Mouse (Mus musculus) intestine, embryonic 16.5 days (tissue): ENCODE measurements around the gene Cdhr3. TPM values are rescaled to one million over a fixed set of nuclear protein-coding genes. Genes with fewer than 3 reads are reported as not detected.
A peak's percentile ranks its signal among the peaks of the same experiment; 100 is the strongest.

ENCODE experiments used
- ATAC-seq: fragments of 200-750 bp; cut with Nextera tagmentation; 2 replicates; pipeline ENCODE4 v1.8.0; 2017; ENCODE audit warnings: moderate TSS enrichment, moderate library complexity
- H3K27ac ChIP-seq: fragments of 300-500 bp; sonication (generic); 2 replicates; pipeline ENCODE4 v1.5.1; 2014; ENCODE audit warnings: mild to moderate bottlenecking, low read length
- H3K27me3 ChIP-seq: fragments of 300-500 bp; sonication (generic); replicated peaks from 2 replicates; pipeline ENCODE4 v1.6.1; 2014; ENCODE audit warnings: low read length, control low read depth, mixed read lengths; ENCODE audit not compliant: control insufficient read depth, insufficient read depth
- H3K36me3 ChIP-seq: fragments of 300-500 bp; sonication (generic); 2 replicates; pipeline ENCODE4 v1.6.1; 2014; ENCODE audit warnings: low read length, control low read depth; ENCODE audit not compliant: control insufficient read depth, insufficient read depth
- H3K4me1 ChIP-seq: fragments of 300-500 bp; sonication (generic); 2 replicates; pipeline ENCODE4 v1.6.1; 2014; ENCODE audit warnings: low read length, control low read depth, mixed read lengths; ENCODE audit not compliant: control insufficient read depth, insufficient read depth
- H3K4me2 ChIP-seq: fragments of 300-500 bp; sonication (generic); 2 replicates; pipeline ENCODE4 v1.6.1; 2014; ENCODE audit warnings: low read depth, low read length, control low read depth
- H3K4me3 ChIP-seq: fragments of 300-500 bp; sonication (generic); 2 replicates; pipeline ENCODE4 v1.5.1; 2014; ENCODE audit warnings: mild to moderate bottlenecking, low read length
- H3K9ac ChIP-seq: fragments of 300-500 bp; sonication (generic); 2 replicates; pipeline ENCODE4 v1.6.1; 2014; ENCODE audit warnings: low read depth, low read length
- H3K9me3 ChIP-seq: fragments of 300-500 bp; sonication (generic); 2 replicates; pipeline ENCODE4 v1.6.1; 2016; ENCODE audit warnings: low read length, control low read depth; ENCODE audit not compliant: control insufficient read depth
- WGBS: fragments of 180-500 bp; shearing (Covaris S2); extraction: QIAGEN DNeasy Blood & Tissue Kit; methylation state at CpG from one replicate; pipeline ENCODE4 v1.1.7; 2014; 5-methylcytosine and 5-hydroxymethylcytosine counted together
- polyA plus RNA-seq: library from polyadenylated mRNA; unstranded; fragments of >200 nt; fragmentation: Nextera tagmentation; extraction: Ambion mirVana; gene quantifications from 2 replicates; pipeline ENCODE4 v1.2.1, GENCODE M21; 2015

The Cdhr3 gene
- polyA plus RNA-seq, 1 experiment from 2014 or later = 0.04 TPM

- Histone ChIP-seq H3K27ac (no peak overlapping the region), H3K4me2 (peak overlapping the region; percentile 32), H3K36me3 (no peaks in the 10 kb centered on the region), H3K9ac (0 out of 2 replicates have a peak overlapping the region, but pooled peaks have one; percentile 1), H3K4me3 (peak overlapping the region; percentile 22), H3K4me1 (no peaks in the 10 kb centered on the region), H3K27me3 (no peaks in the 10 kb centered on the region), H3K9me3 (no peaks in the 10 kb centered on the region)
- 37% methylated on average over 15 of the region's 15 CpGs for WGBS
- ATAC-seq = peak; percentile 55; the same call in 1 of the 2 replicates
These were observed 26.1 kb upstream of the Cdhr3 start for GRCm38 (mm10) chr12:33118624-33119301.

DNA sequence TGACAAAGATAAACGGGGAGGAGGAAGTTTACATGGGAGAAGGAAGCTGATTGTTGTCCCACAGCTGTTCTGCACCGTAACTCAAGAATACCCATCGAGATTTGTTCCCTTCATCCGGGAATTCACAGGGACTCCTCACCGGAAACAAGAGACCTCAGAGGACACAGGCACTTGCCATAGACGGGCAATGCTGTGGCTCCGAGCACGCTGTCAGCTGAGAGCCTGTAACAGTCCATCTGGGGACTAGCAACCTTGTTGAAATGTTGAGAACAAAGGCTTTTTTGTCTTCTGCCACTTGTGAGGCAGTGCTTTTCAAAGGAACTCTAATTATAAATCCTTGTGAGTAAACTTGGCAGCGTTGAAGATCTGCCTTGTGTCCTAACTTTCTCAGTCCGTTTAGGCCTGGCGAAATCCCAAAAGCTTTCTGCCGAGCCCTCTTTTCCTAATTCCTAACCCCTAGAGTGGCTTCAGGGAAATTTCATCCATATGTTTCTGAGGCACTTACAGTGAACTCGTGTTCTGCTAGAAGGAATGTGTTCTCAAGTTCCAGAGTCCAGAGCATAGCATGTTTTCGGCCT, 18.3 kb upstream of the Cdhr3 start:
- H3K4me2 ChIP-seq = no peak overlapping the region
- peaks cover 10% of the 10 kb centered on the region for H3K4me1 ChIP-seq
- no peak overlapping the region for H3K9ac ChIP-seq
- no peaks in the 10 kb centered on the region for H3K27me3 ChIP-seq
- H3K9me3 ChIP-seq = no peaks in the 10 kb centered on the region
- 32% methylated on average over 14 of the region's 14 CpGs for WGBS
- H3K27ac ChIP-seq = peak overlapping the region; percentile 75
- H3K4me3 ChIP-seq = no peak overlapping the region
- ATAC-seq = peak; percentile 67
- H3K36me3 ChIP-seq = no peaks in the 10 kb centered on the region

DNA sequence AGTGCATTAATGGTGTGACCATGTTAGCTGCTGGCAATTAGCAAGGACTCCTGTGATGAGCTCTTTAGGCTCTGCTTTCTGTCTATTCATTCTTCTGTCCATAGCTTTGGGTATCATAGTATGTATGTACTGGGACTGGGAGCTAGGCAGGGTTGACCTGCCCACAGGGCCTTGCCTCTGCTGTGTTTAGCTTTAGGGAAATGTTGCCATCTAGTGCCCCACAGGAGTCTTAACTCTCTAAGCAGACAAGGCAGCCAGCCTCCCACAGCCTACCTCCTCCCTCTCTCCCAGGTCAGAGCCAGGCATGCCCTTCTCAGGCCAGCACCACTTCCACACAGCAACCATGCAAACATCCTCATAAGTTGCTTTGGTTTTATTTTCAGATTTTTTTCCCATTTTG, 16.9 kb upstream of the Cdhr3 start:
- Histone ChIP-seq H3K9ac (no peak overlapping the region), H3K4me1 (peaks cover 10% of the 10 kb centered on the region), H3K4me3 (no peak overlapping the region), H3K4me2 (no peak overlapping the region), H3K9me3 (no peaks in the 10 kb centered on the region), H3K36me3 (no peaks in the 10 kb centered on the region), H3K27me3 (no peaks in the 10 kb centered on the region), H3K27ac (no peak overlapping the region)
- ATAC-seq = peak; percentile 61

DNA sequence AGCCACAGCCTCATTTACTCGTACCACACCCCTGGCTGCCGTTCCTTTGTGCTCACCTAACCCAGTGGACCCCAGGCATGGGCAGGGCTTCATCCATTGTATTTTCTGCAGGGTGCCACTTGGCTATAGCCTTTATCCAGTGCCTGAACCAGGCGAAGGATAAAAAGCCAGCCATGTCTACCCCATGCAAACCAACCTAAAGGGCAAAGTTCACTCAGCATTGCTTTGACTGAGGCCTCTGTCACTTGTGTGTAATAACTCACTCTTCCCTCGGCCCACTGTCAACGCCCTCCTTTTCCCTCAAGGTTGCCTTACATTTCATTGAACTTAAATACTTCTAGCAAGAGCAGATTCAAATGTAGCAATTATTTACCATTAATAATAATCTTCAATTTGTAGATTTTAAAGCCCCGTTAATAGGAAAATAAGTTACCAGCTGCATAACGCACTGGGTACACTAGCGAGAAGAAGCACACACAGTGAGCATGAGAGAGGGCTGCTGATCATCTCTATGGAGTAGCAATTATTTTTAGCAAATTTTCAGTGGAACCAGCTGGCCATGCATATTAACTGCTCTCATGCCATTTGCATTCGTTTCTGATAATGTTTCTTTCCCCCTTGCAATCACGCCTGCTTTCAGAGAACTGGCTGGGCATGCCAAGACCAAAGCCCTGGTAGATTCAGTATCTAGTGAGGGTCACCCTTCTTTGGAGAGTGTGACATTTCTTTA, 13.9 kb upstream of the Cdhr3 start:
- Histone ChIP-seq H3K4me2 (no peak overlapping the region), H3K27me3 (no peaks in the 10 kb centered on the region), H3K9ac (no peak overlapping the region), H3K4me1 (peaks cover 10% of the 10 kb centered on the region; the same call in 1 of the 2 replicates), H3K36me3 (no peaks in the 10 kb centered on the region), H3K9me3 (no peaks in the 10 kb centered on the region), H3K27ac (no peak overlapping the region), H3K4me3 (no peak overlapping the region)
- peak; percentile 57 for ATAC-seq
- WGBS = 75% methylated on average over 10 of the region's 10 CpGs

- Histone ChIP-seq H3K4me2 (no peak overlapping the region), H3K36me3 (no peaks in the 10 kb centered on the region), H3K4me1 (peaks cover 10% of the 10 kb centered on the region; the same call in 1 of the 2 replicates), H3K9ac (no peak overlapping the region), H3K27ac (no peak overlapping the region), H3K4me3 (no peak overlapping the region), H3K9me3 (no peaks in the 10 kb centered on the region), H3K27me3 (no peaks in the 10 kb centered on the region)
- ATAC-seq = no peak
- WGBS = 66% methylated on average over 4 of the region's 4 CpGs
These were observed 13.0 kb upstream of the Cdhr3 start for GRCm38 (mm10) chr12:33105724-33106123.

DNA sequence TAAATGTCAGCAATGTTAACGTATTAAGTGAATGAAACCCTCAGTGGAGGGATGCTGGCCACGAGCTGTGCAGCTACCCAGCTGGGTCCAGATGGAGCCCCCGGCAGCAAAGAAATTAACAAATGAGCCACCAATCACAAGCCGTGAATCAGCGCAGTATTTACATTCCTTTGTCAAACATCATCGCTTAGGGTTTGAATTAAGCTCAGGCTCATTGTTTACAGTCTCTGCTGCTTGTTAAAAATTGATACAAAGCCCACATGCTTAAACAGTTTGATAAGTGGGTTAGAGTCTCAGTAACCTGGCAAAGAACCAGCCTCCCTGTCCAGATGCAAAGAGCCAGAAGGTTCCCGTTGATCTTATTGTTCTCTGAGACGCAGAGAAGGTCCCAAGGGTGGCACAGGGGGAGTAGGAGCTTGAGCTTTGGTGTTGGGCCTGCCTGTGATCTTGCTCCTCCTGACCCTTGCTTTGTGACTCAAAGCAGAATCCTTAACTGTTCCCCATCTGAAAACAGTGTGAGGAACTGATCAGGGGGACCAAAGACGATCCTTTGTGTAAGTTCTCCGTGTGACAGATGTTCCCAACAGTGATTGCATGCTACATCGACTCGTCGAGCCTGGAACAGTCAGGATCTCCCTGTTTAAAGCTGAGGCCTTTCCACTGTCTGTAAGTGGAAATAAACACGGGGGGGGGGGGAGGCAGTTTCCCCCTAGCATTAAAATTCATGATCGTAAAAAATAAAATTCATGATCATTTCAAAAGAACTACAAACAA, 9.9 kb upstream of the Cdhr3 start:
- H3K9ac ChIP-seq = no peak overlapping the region
- WGBS = 25% methylated on average over 15 of the region's 15 CpGs
- no peaks in the 10 kb centered on the region for H3K36me3 ChIP-seq
- no peaks in the 10 kb centered on the region for H3K27me3 ChIP-seq
- 0 out of 2 replicates have a peak, but pooled peaks cover 7% of the 10 kb centered on the region for H3K4me1 ChIP-seq
- no peak overlapping the region for H3K4me2 ChIP-seq
- H3K4me3 ChIP-seq = no peak overlapping the region
- peak overlapping the region; percentile 65 for H3K27ac ChIP-seq
- H3K9me3 ChIP-seq = no peaks in the 10 kb centered on the region
- peak; percentile 81 for ATAC-seq

DNA sequence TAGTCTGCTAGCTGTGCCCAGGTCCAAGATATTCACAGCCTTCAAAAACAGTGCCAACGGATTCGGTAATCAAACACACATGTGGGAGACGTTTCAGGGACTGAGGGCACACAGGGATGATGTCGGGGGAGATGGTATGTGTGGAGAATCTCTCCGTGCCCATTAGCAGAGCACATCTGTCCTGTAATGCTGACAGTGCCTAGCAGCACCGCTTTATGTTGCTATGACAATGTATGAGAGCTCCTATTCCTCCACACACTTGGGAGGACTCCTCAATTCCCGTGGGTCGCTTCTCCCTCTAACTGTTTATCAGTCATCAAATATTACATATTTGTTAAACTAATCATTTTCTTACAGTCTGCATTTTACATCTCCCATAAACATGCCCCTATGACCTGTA, 9.0 kb upstream of the Cdhr3 start:
- Histone ChIP-seq H3K9me3 (no peaks in the 10 kb centered on the region), H3K4me2 (no peak overlapping the region), H3K4me3 (no peak overlapping the region), H3K27ac (peak overlapping the region; percentile 65), H3K27me3 (no peaks in the 10 kb centered on the region), H3K9ac (no peak overlapping the region), H3K36me3 (no peaks in the 10 kb centered on the region), H3K4me1 (0 out of 2 replicates have a peak, but pooled peaks cover 7% of the 10 kb centered on the region)
- no peak for ATAC-seq
- 52% methylated on average over 8 of the region's 8 CpGs for WGBS

DNA sequence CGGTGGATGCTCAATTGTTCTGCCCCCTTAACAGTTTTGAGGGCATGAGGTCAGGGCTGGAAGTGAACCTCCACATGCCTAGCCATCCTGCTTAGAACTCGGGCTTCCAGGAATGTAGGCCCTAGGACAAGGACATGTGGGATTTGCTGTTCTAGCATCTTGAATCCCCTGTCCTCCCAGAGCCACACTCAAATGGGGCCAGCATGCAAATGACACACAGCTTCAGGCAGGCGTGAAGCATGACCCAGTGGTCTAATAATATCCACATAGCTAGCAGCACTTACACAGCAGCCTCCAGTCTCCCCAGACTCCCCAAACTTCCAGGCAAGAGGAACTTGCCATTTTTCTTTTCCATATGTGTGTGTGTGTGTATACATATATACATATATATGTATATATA, 3.3 kb upstream of the Cdhr3 start:
- Histone ChIP-seq H3K36me3 (no peaks in the 10 kb centered on the region), H3K4me3 (no peak overlapping the region), H3K4me2 (no peak overlapping the region), H3K27ac (no peak overlapping the region), H3K27me3 (no peaks in the 10 kb centered on the region), H3K9me3 (no peaks in the 10 kb centered on the region), H3K9ac (no peak overlapping the region), H3K4me1 (peaks cover 4% of the 10 kb centered on the region; the same call in 1 of the 2 replicates)
- no peak for ATAC-seq
- WGBS = 74% methylated on average over 3 of the region's 3 CpGs

GRCm38 (mm10) chr12:33092196-33092595, 479 bp downstream of the Cdhr3 start:
- Histone ChIP-seq H3K4me3 (no peak overlapping the region), H3K27ac (peak overlapping the region; percentile 85), H3K4me1 (peaks cover 4% of the 10 kb centered on the region; the same call in 1 of the 2 replicates), H3K36me3 (no peaks in the 10 kb centered on the region), H3K4me2 (no peak overlapping the region), H3K9me3 (no peaks in the 10 kb centered on the region), H3K9ac (0 out of 2 replicates have a peak overlapping the region, but pooled peaks have one; percentile 26), H3K27me3 (no peaks in the 10 kb centered on the region)
- 65% methylated on average over 2 of the region's 2 CpGs for WGBS
- ATAC-seq = peak; percentile 96
